Mouse (Mus musculus): ENCODE data around the gene Olfr1508. TPM values are rescaled to one million over a fixed set of nuclear protein-coding genes. Genes with fewer than 3 reads are reported as not detected.
"Not testable (repeated sequence)": the region's sequence is repeated elsewhere in the genome, so short reads cannot be mapped to it uniquely, and the experiment has no call there.

The Olfr1508 gene
- not detected for total RNA-seq (2021)

DNA sequence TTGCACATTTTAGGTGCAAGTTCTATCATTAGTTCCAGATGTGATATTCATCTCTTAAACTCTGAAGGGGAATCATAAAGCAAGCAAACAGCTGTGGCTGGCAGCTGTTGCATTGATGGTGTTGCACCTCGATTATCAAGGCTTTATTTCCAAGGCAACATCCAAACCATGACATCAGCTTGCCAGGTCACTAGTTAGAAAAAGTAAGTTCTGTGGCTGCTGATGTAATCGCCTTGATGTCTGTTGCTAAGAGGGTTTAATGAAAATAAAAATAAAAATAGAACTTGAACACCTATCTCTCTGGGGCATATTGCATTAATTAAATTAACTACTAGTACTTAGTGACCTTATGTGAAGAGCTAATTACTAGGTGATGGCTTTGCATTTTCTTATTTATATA, at the start of gene Olfr1508:
TSS of gene Olfr1508 (minus strand) at position 101 of the 400 bp plus-strand sequence.
- no peak for DNase-seq (ENCODE audit: low spot score)
- intact Hi-C loops (cut with DNase I): no loop called here

DNA sequence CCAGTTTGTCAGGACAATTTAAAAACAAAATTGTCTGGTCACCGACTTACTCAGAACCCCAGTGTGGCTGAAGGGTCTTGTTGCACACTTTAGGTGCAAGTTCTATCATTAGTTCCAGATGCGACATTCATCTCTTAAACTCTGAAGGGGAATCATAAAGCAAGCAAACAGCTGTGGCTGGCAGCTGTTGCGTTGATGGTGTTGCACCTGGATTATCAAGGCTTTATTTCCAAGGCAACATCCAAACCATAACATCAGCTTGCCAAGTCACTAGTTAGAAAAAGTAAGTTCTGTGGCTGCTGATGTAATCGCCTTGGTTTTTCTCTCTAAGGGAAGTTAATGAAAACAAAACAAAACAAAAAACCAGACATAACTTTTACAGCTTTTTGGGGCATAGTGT, 28.2 kb upstream of the Olfr1508 start, which contains the start of gene Olfr1507:
TSS of gene Olfr1507 (minus strand) at position 234 of the 400 bp plus-strand sequence.
- intact Hi-C loops (cut with DNase I): no loop called here
- no peak for DNase-seq (ENCODE audit: low spot score)

DNA sequence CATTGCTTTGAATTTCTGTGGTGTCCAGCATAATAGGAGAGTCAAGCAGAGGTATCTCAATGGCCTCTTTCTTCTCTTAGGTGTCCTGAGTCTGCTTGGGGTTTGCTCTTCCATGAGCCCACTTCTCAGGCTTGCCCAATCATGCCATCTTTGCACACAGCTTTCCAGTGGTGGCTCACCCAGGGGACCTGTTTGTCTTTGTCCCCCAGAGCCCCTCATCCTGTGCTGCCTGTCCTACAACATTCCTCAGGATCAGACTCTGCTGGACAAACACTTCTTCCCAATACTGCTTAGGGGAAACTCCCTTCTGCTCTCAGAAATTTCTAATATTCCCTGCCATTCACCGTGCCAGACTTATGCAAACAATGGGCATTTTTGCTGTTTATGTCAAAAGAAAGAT, 1.6 kb downstream of the Olfr1508 start:
- DNase-seq (ENCODE audit: low spot score): no peak
- intact Hi-C loops (cut with DNase I): no loop called here

DNA sequence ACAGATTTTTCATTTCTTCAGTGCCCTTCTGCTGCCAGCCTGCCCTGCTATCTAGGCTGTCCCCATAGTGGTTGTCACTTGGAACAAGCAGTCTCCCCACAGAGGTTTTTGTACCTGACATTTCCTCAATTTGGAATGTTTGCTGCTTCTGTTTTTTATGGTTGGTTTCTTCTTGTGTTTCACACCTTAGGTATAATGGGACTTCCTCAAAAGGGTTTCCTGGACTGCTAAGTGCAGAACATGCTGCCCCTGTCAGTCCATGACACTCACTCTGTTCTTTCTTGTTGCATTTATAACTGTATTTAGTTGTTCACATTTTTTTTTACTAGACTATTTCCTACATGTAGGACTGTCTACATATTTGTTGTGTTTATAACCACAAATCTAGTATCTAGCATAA, 5.4 kb downstream of the Olfr1508 start:
- intact Hi-C loops (cut with DNase I): no loop called here
- no peak for DNase-seq (ENCODE audit: low spot score)

DNA sequence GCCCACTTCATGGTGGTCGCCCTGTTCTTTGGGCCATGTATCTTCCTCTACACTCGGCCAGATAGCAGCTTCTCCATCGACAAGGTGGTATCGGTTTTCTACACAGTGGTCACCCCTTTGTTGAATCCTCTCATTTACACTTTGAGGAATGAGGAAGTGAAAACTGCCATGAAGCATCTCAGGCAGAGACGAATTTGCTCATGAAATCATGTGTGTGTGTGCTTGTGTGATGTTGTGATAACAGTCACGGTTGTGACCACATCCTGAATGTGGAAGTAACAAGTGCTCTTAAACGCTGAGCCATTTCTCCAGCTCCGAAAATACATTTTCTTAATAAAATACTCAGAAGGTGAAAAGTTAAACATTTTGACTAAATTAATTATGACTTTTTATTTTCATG, 16.2 kb downstream of the Olfr1508 start:
- DNase-seq (ENCODE audit: low spot score): no peak
- intact Hi-C loops (cut with DNase I): no loop called here

DNA sequence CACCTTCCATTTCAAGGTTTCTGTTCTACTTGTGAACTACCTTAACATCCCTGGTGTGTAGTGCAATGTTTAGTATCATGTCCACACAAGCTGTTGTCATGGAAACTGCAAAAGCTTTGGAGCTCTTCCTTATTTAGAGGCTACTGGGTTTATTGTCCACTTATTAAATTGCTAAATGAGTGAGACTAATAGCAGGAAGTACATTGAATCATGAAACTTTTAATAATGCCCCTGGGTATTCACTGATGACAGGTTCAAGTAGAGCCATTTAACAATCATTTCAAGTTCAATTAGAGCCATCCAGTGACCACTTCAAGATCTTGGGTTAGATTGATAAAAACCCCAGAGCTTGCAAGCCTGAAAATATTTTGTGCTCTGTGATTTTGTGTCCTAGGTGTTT, 24.6 kb downstream of the Olfr1508 start, which contains the start of gene Olfr1509:
TSS of gene Olfr1509 (plus strand) at position 301 of the 400 bp plus-strand sequence.
- DNase-seq (ENCODE audit: low spot score): no peak
- intact Hi-C loops (cut with DNase I): no loop called here

DNA sequence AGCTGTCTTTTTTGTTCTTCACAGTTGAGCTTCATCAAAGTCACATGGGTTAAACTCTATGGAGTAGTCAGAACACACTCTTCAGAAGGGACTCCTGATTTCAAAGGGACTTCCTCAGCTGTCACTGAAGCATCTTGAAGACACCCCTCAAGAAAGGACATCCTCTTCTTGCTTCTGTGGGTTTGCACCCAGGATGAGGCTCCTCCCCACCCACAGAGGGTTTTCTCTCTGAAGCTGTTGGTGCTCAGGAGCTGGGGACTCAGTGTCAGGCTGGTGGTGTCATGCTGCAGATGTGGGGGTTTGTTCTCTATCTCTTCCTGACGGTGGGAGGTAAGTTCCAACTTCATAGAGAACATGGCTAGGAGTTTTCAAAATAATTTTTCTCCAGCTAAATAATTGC, 39.6 kb downstream of the Olfr1508 start:
- intact Hi-C loops (cut with DNase I): no loop called here
- DNase-seq (ENCODE audit: low spot score): no peak

DNA sequence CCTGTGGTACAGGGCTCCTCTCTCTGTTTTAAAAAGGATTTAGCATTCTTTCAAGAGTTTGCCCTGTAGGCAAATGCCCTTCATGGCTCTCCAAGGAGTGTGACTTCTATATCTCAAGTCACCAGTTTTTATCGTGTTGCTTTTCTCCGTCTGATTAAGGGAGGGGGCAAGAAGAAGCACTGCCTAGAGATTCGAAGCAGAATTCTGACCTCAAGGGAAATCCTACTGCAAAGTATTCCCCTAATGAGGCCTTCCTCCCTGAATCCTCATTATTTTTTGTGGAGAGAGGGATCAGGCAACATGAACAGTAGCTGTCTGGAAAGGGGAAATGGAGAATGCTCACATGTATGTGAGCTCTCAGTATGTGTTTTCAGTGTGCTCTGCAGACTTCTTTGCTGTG, 53.0 kb downstream of the Olfr1508 start, which contains the start of gene Olfr1510:
TSS of gene Olfr1510 (minus strand) at position 101 of the 400 bp plus-strand sequence.
- intact Hi-C loops (cut with DNase I): no loop called here
- no peak for DNase-seq (ENCODE audit: low spot score)

DNA sequence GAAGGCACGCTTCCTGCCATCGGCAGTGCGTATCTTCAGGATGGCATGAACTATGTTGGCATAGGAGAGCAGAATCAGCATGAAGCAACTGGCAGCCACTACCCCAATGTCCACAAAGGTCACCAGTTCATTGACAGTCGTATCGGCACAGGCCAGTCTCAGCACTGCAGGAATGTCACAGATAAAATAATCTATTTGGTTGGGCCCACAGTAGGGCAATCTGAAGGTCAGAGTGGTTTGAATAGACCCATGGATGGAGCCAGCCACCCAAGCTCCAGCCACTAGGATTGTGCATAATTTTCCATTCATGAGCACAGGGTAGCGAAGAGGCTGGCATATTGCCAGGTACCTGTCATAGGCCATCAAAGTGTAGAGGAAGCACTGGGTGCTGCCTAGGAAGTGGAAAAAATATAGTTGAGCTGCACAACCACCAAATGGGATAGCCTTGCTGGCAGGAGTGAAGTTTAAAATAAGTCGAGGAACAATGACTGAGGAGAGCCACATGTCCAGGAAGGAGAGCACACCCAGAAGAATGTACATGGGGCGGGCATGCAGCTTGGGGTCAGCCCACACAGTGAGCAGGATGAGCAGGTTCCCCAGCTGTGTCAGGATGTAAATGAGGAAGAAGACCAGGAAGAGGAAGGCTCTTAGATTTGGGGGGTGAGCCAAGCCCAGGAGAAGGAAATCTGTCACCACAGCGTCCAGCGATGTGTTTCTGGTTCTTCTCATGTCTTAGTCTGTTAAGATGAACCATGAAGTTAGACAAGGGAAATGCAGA, 57.0 kb downstream of the Olfr1508 start:
- intact Hi-C loops (cut with DNase I); DNase-seq (ENCODE audit: low spot score): not testable (repeated sequence)

Other genes starting within 250 kb of the Olfr1508 start
- 10 to 100 TPM; 34.6 to 44.8 TPM for gene Chd8, start 209.7 kb downstream of the Olfr1508 start, total RNA-seq (2021)
- gene Tox4, start 188.3 kb downstream of the Olfr1508 start, total RNA-seq (2021): 10 to 100 TPM; 33.0 to 37.6 TPM
- gene Rab2b, start 187.9 kb downstream of the Olfr1508 start, total RNA-seq (2021): 1 to 10 TPM; 4.2 to 5.2 TPM
- gene Mettl3, start 162.4 kb downstream of the Olfr1508 start, total RNA-seq (2021): 10 to 100 TPM; 14.3 to 17.8 TPM
- gene Sall2, start 138.7 kb downstream of the Olfr1508 start, total RNA-seq (2021): 1 to 10 TPM; 1.4 to 1.8 TPM
- not detected for gene Olfr1513, start 111.1 kb downstream of the Olfr1508 start, total RNA-seq (2021)
- not detected for gene Olfr1512, start 88.3 kb downstream of the Olfr1508 start, total RNA-seq (2021)
- gene Olfr1511, start 70.1 kb downstream of the Olfr1508 start, total RNA-seq (2021): not detected
- gene Olfr1510, start 53.1 kb downstream of the Olfr1508 start, total RNA-seq (2021): not detected
- gene Olfr1509, start 24.5 kb downstream of the Olfr1508 start, total RNA-seq (2021): not detected
- not detected for gene Olfr1507, start 28.3 kb upstream of the Olfr1508 start, total RNA-seq (2021)

Measured in heart, postnatal 25 days (tissue).